Mouse (Mus musculus) heart, adult 11 months (tissue): ENCODE results near the gene Gm21958.

Experiments
- DNase-seq: peaks from one replicate; pipeline ENCODE4 v3.0.0; 2022

The Gm21958 gene

GRCm38 (mm10) chr3:54718947-54719346 is 4.8 kb upstream of the Gm21958 start:
- peak; percentile 89 for DNase-seq

GRCm38 (mm10) chr3:54717348-54717747 is 3.2 kb upstream of the Gm21958 start:
- DNase-seq, result peak; percentile 75

GRCm38 (mm10) chr3:54715461-54715860 is 1.3 kb upstream of the Gm21958 start:
- peak; percentile 52 for DNase-seq

- peak; percentile 94 for DNase-seq
These were observed 5.2 kb downstream of the Gm21958 start for GRCm38 (mm10) chr3:54708972-54709371.

- DNase-seq, result peak; percentile 61
These were observed 10.0 kb downstream of the Gm21958 start for GRCm38 (mm10) chr3:54704106-54704505.

GRCm38 (mm10) chr3:54699759-54700301 is 14.3 kb downstream of the Gm21958 start:
- DNase-seq, result peak; percentile 79

- no peak for DNase-seq
These were observed 21.1 kb downstream of the Gm21958 start for GRCm38 (mm10) chr3:54693056-54693415.

- peak; percentile 100 for DNase-seq
These were observed 21.7 kb downstream of the Gm21958 start, which contains the start of gene Supt20 for GRCm38 (mm10) chr3:54692202-54693055. TSS of gene Supt20 (plus strand) at chr3:54692807.

GRCm38 (mm10) chr3:54689091-54689490 is 25.1 kb downstream of the Gm21958 start:
- no peak for DNase-seq

GRCm38 (mm10) chr3:54687245-54687644 is 26.9 kb downstream of the Gm21958 start:
- DNase-seq, result no peak

GRCm38 (mm10) chr3:54685202-54685601 is 29.0 kb downstream of the Gm21958 start:
- DNase-seq, result no peak

- DNase-seq, result peak; percentile 17
These were observed 32.6 kb downstream of the Gm21958 start for GRCm38 (mm10) chr3:54681310-54682204.

GRCm38 (mm10) chr3:54676818-54677217 is 37.3 kb downstream of the Gm21958 start:
- peak; percentile 21 for DNase-seq

GRCm38 (mm10) chr3:54672557-54673529 is 41.3 kb downstream of the Gm21958 start:
- DNase-seq, result peak; percentile 64

GRCm38 (mm10) chr3:54672111-54672510 is 42.0 kb downstream of the Gm21958 start:
- DNase-seq, result peak; percentile 76

GRCm38 (mm10) chr3:54669559-54669958 is 44.6 kb downstream of the Gm21958 start:
- DNase-seq, result peak; percentile 40

GRCm38 (mm10) chr3:54668722-54669121 is 45.4 kb downstream of the Gm21958 start:
- no peak for DNase-seq

GRCm38 (mm10) chr3:54668141-54668540 is 46.0 kb downstream of the Gm21958 start:
- DNase-seq, result no peak
